Mouse (Mus musculus) urinary bladder, postnatal 36 days (tissue): Measurements from ENCODE around the gene Sema3f.

Source experiments
- DNase-seq, 2 experiments: peaks; one replicate each; pipeline ENCODE4 v3.0.0; 2022; ENCODE audit warnings: low spot score in 2 of 2, mixed read lengths in 1 of 2

Sema3f gene

GRCm38 (mm10) chr9:107633661-107634405, 76.4 kb downstream of the Sema3f start:
- DNase-seq = peak in 1 of 2 experiments; percentile 34

- peak; percentile 71 to 83 for DNase-seq
Observed at GRCm38 (mm10) chr9:107633091-107633660, 77.1 kb downstream of the Sema3f start.

- DNase-seq = peak in 1 of 2 experiments; percentile 47
Observed at GRCm38 (mm10) chr9:107632478-107632877, 77.8 kb downstream of the Sema3f start.

GRCm38 (mm10) chr9:107631861-107632260, 78.4 kb downstream of the Sema3f start:
- DNase-seq = no peak
